Mouse (Mus musculus) hindbrain, embryonic 16.5 days (tissue): ENCODE measurements around the gene Narf. TPM values are rescaled to one million over a fixed set of nuclear protein-coding genes. Genes with fewer than 3 reads are reported as not detected.
A peak's percentile ranks its signal among the peaks of the same experiment; 100 is the strongest.

Source experiments
- ATAC-seq: fragments of 200-750 bp; cut with Nextera tagmentation; 2 replicates; pipeline ENCODE4 v1.8.0; 2017; ENCODE audit warnings: moderate TSS enrichment, moderate library complexity
- H3K27ac ChIP-seq: fragments of 300-500 bp; sonication (generic); 2 replicates; pipeline ENCODE4 v1.5.1; 2014; ENCODE audit warnings: low read depth, mild to moderate bottlenecking, control low read depth, low read length, moderate library complexity
- H3K27me3 ChIP-seq: fragments of 300-500 bp; sonication (generic); replicated peaks from 2 replicates; pipeline ENCODE4 v1.6.1; 2014; ENCODE audit warnings: low read length; ENCODE audit not compliant: control insufficient read depth, insufficient read depth
- H3K36me3 ChIP-seq: fragments of 300-500 bp; sonication (generic); 2 replicates; pipeline ENCODE4 v1.6.1; 2014; ENCODE audit warnings: mild to moderate bottlenecking, low read length, moderate library complexity, mixed read lengths; ENCODE audit not compliant: control insufficient read depth, insufficient read depth
- H3K4me1 ChIP-seq: fragments of 300-500 bp; sonication (generic); 2 replicates; pipeline ENCODE4 v1.6.1; 2014; ENCODE audit warnings: low read depth, low read length; ENCODE audit not compliant: control insufficient read depth, insufficient read depth
- H3K4me2 ChIP-seq: fragments of 300-500 bp; sonication (generic); 2 replicates; pipeline ENCODE4 v1.6.1; 2014; ENCODE audit warnings: mild to moderate bottlenecking, low read length, control low read depth, moderate library complexity
- H3K4me3 ChIP-seq: fragments of 300-500 bp; sonication (generic); 2 replicates; pipeline ENCODE4 v1.5.1; 2014; ENCODE audit warnings: mild to moderate bottlenecking, low read length, control low read depth, moderate library complexity
- H3K9ac ChIP-seq: fragments of 300-500 bp; sonication (generic); 2 replicates; pipeline ENCODE4 v1.6.1; 2014; ENCODE audit warnings: low read depth, mild to moderate bottlenecking, control low read depth, low read length, moderate library complexity
- H3K9me3 ChIP-seq: fragments of 300-500 bp; sonication (generic); 2 replicates; pipeline ENCODE4 v1.6.1; 2014; ENCODE audit warnings: mild to moderate bottlenecking, low read length, moderate library complexity; ENCODE audit not compliant: control insufficient read depth
- whole genome bisulfite sequencing: fragments of 180-500 bp; shearing (Covaris S2); extraction: QIAGEN DNeasy Blood & Tissue Kit; methylation state at CpG from one replicate; pipeline ENCODE4 v1.1.7; 2014; 5-methylcytosine and 5-hydroxymethylcytosine counted together
- polyA plus RNA-seq: library from polyadenylated mRNA; unstranded; fragments of >200 nt; fragmentation: Nextera tagmentation; extraction: Ambion mirVana; gene quantifications from 2 replicates; pipeline ENCODE4 v1.2.1, GENCODE M21; 2015

Gene Narf
- polyA plus RNA-seq, 1 experiment from 2014 or later: 85.9 TPM

- no peak overlapping the region for H3K27ac ChIP-seq
- H3K27me3 ChIP-seq: no peaks in the 10 kb centered on the region
- H3K4me2 ChIP-seq: no peak overlapping the region
- ATAC-seq: no peak
- no peak overlapping the region for H3K9ac ChIP-seq
- WGBS: 54% methylated on average over 4 of the region's 4 CpGs
- H3K9me3 ChIP-seq: no peaks in the 10 kb centered on the region
- H3K4me3 ChIP-seq: no peak overlapping the region
- peaks cover 20% of the 10 kb centered on the region for H3K4me1 ChIP-seq
- H3K36me3 ChIP-seq: no peaks in the 10 kb centered on the region
Measured at GRCm38 (mm10) chr11:121231628-121232291, 5.3 kb upstream of the Narf start.

- Histone ChIP-seq H3K9ac (no peak overlapping the region), H3K4me2 (no peak overlapping the region), H3K9me3 (no peaks in the 10 kb centered on the region), H3K36me3 (no peaks in the 10 kb centered on the region), H3K4me1 (peaks cover 12% of the 10 kb centered on the region), H3K27me3 (no peaks in the 10 kb centered on the region), H3K4me3 (no peak overlapping the region), H3K27ac (no peak overlapping the region)
- ATAC-seq: no peak
- WGBS: 41% methylated on average over 4 of the region's 4 CpGs
Measured at GRCm38 (mm10) chr11:121232706-121233105, 4.3 kb upstream of the Narf start.

- H3K4me3 ChIP-seq: no peak overlapping the region
- no peaks in the 10 kb centered on the region for H3K9me3 ChIP-seq
- peak overlapping the region; percentile 94 for H3K27ac ChIP-seq
- H3K4me2 ChIP-seq: peak overlapping the region; percentile 46
- peaks cover 20% of the 10 kb centered on the region for H3K4me1 ChIP-seq
- no peaks in the 10 kb centered on the region for H3K27me3 ChIP-seq
- H3K36me3 ChIP-seq: no peaks in the 10 kb centered on the region
- 29% methylated on average over 9 of the region's 9 CpGs for WGBS
- no peak overlapping the region for H3K9ac ChIP-seq
- no peak for ATAC-seq
Measured at GRCm38 (mm10) chr11:121235475-121236238, 1.4 kb upstream of the Narf start.

GRCm38 (mm10) chr11:121237345-121238128, 484 bp downstream of the Narf start:
- 3% methylated on average over 28 of the region's 28 CpGs for WGBS
- Histone ChIP-seq H3K36me3 (peaks cover 3% of the 10 kb centered on the region; the same call in 1 of the 2 replicates), H3K4me3 (peak overlapping the region; percentile 79), H3K4me1 (peaks cover 25% of the 10 kb centered on the region), H3K4me2 (peak overlapping the region; percentile 68), H3K27ac (peak overlapping the region; percentile 95), H3K9ac (peak overlapping the region; percentile 90), H3K9me3 (no peaks in the 10 kb centered on the region), H3K27me3 (no peaks in the 10 kb centered on the region)
- peak; percentile 60 for ATAC-seq

GRCm38 (mm10) chr11:121239669-121240068, 2.6 kb downstream of the Narf start:
- H3K4me3 ChIP-seq: no peak overlapping the region
- H3K9ac ChIP-seq: no peak overlapping the region
- no peak overlapping the region for H3K27ac ChIP-seq
- H3K4me2 ChIP-seq: no peak overlapping the region
- H3K27me3 ChIP-seq: no peaks in the 10 kb centered on the region
- no peak for ATAC-seq
- no peaks in the 10 kb centered on the region for H3K9me3 ChIP-seq
- H3K36me3 ChIP-seq: peaks cover 15% of the 10 kb centered on the region
- WGBS: 100% methylated on average over 2 of the region's 2 CpGs
- peaks cover 25% of the 10 kb centered on the region for H3K4me1 ChIP-seq

GRCm38 (mm10) chr11:121250196-121250595, 13.1 kb downstream of the Narf start:
- H3K27me3 ChIP-seq: no peaks in the 10 kb centered on the region
- no peak overlapping the region for H3K27ac ChIP-seq
- WGBS: 89% methylated on average over 8 of the region's 8 CpGs
- no peak for ATAC-seq
- H3K4me2 ChIP-seq: no peak overlapping the region
- H3K4me1 ChIP-seq: no peaks in the 10 kb centered on the region
- H3K36me3 ChIP-seq: peaks cover 82% of the 10 kb centered on the region
- H3K4me3 ChIP-seq: no peak overlapping the region
- H3K9ac ChIP-seq: no peak overlapping the region
- H3K9me3 ChIP-seq: no peaks in the 10 kb centered on the region

- peak within 1 kb of the TSS; percentile 95 for H3K27ac ChIP-seq
- WGBS: under 1% methylated on average over 85 of the region's 91 CpGs
- H3K9ac ChIP-seq: peak within 1 kb of the TSS; percentile 98
- peaks cover 18% of the 10 kb centered on the region for H3K4me1 ChIP-seq
- H3K9me3 ChIP-seq: no peaks in the 10 kb centered on the region
- peak within 1 kb of the TSS; percentile 89 for H3K4me3 ChIP-seq
- peak; percentile 98 for ATAC-seq
- H3K4me2 ChIP-seq: peak within 1 kb of the TSS; percentile 91
- H3K36me3 ChIP-seq: peaks cover 12% of the 10 kb centered on the region; the same call in 1 of the 2 replicates
- no peaks in the 10 kb centered on the region for H3K27me3 ChIP-seq
Measured at GRCm38 (mm10) chr11:121259160-121260100, 22.4 kb downstream of the Narf start, which contains the start of gene Foxk2. Foxk2 (plus strand) TSS chr11:121259990.

- Histone ChIP-seq H3K9me3 (no peaks in the 10 kb centered on the region), H3K4me3 (peak overlapping the region; percentile 89), H3K4me2 (peak overlapping the region; percentile 91), H3K36me3 (peaks cover 5% of the 10 kb centered on the region; the same call in 1 of the 2 replicates), H3K27me3 (no peaks in the 10 kb centered on the region), H3K27ac (peak overlapping the region; percentile 86), H3K4me1 (peaks cover 18% of the 10 kb centered on the region), H3K9ac (peak overlapping the region; percentile 98)
- 0 out of 2 replicates have a peak, but pooled peaks have one; percentile 11 for ATAC-seq
- WGBS: under 1% methylated on average over 56 of the region's 60 CpGs
Measured at GRCm38 (mm10) chr11:121260211-121260906, 23.3 kb downstream of the Narf start.
